Mouse (Mus musculus): ENCODE measurements at regions not wholly inside any gene's neighbourhood (a gene's known extent, or its start where the extent isn't known, plus 50 kb on each side); places are given as distances from the start of the nearest gene placed in this dataset.

GRCm38 (mm10) chr8:78013101-78013500 lies 200.0 kb upstream of the Ttc29 start:
- no peak for DNase-seq (ENCODE audit: low spot score)

DNA sequence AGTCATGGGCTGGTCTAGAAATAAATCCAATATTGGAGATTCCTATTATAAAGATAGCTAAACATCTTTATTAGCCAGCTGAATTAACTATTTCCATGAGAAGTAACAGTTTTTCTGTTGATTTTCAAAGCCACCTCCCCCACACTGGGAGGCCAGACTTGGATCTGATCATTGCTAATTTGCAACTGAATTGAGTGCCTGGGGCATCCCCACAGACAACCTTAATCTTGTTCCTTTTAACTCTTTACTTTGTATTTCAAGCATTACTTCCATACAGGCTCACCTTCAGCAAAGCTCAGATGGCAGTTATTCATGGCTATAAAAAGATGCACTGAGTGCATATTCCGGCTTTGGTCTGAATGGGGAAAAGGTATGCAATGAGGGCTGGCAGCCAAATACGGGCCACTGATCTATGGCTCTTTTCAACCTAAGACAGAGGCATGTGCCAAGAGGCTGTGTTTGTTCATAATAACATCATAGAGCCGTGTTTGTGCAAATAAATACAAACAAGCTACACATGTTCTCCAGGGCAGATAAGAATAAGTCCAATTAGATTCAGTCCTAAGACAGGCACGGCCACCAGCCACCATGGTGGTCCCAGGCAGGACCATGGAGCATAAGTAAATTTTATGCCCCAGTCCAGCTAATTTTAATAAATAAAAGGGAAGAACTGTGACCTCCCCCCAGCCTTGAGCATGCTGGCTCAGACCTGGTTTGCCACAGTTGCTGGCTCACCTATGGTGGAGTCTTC lies 194.5 kb upstream of the Ttc29 start:
- no peak for DNase-seq (ENCODE audit: low spot score)

GRCm38 (mm10) chr8:78021473-78021872 lies 191.6 kb upstream of the Ttc29 start:
- DNase-seq (ENCODE audit: low spot score), result no peak

- DNase-seq (ENCODE audit: low spot score), result no peak
Observed at GRCm38 (mm10) chr8:78022986-78023385, 190.1 kb upstream of the Ttc29 start.

DNA sequence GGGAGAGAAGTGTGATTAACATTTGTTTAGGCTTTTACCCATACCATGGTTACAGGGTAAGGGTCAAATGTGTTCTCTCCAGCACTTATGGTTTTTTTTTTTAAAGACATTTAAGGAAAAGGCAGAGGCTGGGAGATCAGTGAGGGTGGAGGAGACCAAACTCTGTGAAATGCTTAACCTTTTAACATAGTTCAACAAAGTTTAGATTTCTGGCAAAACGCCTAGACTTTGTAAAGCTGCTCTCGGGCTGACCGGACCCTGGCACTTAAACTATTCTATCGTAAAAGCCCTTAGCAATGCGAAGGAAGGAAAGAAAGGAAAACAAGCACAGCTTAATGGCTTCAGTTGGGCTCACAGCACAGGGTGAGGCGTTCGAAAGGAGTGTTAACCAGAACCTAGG lies 189.6 kb upstream of the Ttc29 start:
- DNase-seq (ENCODE audit: low spot score), result no peak

DNA sequence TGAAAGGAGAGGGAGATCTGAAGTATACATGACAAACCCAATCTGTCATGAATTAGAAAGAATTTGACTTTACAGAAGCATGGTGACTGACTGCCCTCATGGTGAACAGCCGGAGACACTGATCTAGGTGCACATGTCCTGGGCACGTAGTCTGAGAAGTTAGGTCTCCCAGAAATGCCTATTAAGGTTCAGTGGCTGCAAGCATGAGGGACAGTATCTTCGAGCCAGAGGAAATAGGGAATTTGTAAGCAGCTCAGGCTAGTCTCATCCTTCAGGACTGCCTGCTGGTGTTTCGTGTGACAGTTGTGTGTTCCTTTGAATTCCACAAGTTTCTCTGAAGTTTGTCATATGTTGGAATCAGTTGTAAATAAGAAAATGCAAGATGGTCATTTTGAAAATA lies 189.2 kb upstream of the Ttc29 start:
- no peak for DNase-seq (ENCODE audit: low spot score)

- DNase-seq (ENCODE audit: low spot score), result no peak
Observed at GRCm38 (mm10) chr8:78024964-78025363, 188.1 kb upstream of the Ttc29 start.

GRCm38 (mm10) chr8:78027371-78027770 lies 185.7 kb upstream of the Ttc29 start:
- no peak for DNase-seq (ENCODE audit: low spot score)

DNA sequence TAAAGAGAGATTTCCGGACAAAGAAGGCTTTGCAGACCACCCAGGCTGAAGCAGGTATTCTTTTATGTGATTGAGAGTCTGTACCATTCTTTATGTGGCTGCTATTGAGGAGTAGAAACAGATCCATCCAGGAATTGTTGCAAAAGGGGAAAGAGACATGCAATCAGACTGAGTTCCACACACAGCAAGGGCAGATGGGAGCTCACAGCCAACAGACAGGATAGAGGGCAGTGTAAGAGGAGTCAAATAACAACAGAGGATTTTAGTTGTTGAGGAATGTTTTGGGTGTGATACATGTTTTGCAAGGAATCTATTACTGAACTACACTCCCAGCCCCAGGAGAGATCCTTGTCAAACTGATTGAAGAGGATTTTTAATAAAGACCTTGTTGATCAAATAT lies 184.2 kb upstream of the Ttc29 start:
- DNase-seq (ENCODE audit: low spot score), result no peak

DNA sequence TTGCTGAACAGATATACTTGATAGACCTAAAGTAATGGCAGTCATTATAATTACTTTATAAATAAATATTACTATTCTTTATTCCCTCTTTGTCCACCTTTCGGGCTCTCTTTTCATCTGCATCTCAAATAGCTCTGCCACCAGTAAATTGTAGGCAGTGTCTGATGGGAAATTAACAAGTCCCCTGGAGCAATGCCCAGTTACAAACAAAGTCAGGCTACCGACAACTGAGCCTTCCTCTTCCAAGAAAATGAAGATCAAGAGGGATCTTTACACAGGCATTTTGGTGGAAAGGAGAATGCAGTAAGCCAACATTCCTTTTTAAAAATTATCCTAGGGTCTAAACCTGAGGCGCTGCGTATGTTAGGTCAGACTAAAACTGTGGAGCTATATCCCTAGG lies 181.3 kb upstream of the Ttc29 start:
- no peak for DNase-seq (ENCODE audit: low spot score)

GRCm38 (mm10) chr8:78034687-78035086 lies 178.4 kb upstream of the Ttc29 start:
- DNase-seq (ENCODE audit: low spot score), result no peak

- DNase-seq (ENCODE audit: low spot score), result no peak
Observed at GRCm38 (mm10) chr8:78037218-78037617, 175.9 kb upstream of the Ttc29 start.

DNA sequence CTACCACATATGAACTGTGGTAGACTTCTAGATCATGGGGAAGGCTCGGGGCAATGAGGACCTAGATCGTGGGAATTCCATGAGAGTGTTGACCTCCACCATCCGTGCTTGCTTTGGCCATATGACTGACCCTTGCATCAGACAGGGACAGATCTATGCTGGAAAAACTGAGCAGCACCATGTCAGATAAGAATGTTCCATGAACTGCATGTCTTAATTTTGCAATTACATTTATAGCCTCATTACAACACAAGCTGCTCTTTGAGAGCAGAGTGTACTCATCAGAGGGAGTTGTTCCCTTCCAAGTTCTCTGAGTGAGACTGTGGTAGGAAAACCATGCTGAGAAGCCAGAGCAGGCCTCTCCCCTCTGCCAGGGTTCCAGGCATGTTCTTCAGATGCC lies 166.4 kb upstream of the Ttc29 start:
- DNase-seq (ENCODE audit: low spot score), result no peak

GRCm38 (mm10) chr8:78050768-78051167 lies 162.3 kb upstream of the Ttc29 start:
- no peak for DNase-seq (ENCODE audit: low spot score)

DNA sequence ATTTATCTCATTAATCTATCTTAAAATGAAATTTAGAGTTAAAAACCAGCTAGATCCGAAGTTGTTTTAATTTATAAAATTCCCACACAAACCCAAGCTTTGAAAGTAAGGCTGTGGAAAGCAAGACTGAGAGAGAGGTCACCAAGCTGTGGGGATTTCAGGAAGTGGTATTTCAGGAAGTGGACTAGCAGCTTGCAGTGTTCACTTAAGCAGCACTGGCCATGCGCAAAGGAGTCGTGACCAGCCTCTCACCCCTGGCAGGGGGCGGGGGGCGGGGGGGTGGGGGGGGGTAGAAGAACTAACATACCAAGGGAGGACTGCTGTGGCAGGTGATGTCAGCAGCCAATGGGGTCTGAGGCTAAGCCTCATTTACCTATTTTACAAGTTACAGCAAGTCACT lies 158.7 kb upstream of the Ttc29 start:
- no peak for DNase-seq (ENCODE audit: low spot score)

DNA sequence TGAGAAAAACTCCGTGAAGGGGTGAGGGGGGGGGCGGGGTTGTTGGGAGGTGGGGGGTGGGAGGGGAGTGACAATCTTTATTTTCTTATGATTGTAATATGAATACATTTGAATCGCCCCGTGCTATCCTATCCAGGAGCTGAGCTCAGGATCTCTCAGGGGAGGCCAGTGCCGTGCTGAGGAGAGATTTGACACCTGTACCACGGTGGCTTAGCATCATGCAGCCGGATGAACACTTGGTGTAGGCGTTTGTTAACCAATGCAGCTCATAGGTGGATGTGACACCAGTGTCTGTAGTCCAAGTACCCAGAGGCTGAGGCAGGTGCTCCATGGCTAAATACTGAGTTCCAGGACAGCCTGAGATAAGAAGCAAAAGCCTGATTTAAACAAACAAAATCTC lies 158.2 kb upstream of the Ttc29 start:
- no peak for DNase-seq (ENCODE audit: low spot score)

DNA sequence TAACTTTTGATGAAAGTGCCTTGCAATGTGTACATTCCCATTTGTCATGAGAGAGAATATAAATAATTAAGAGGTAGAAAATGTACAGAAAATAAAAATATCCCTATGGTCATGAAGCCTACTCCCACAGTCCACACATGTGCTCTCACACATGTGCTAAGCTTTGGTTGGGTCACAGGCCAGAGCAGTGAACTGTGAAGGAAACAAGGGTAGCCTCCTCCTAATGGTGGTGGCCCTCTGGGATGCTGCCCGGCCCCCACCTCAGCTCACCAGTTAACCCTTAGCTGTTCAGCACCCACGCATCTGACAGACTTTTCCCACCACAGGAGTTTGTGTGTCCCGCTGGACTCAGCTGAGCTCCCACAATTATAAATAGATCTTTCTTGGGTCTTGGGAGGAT lies 157.6 kb upstream of the Ttc29 start:
- no peak for DNase-seq (ENCODE audit: low spot score)

- DNase-seq (ENCODE audit: low spot score), result no peak
Observed at GRCm38 (mm10) chr8:78057357-78057756, 155.7 kb upstream of the Ttc29 start.

DNA sequence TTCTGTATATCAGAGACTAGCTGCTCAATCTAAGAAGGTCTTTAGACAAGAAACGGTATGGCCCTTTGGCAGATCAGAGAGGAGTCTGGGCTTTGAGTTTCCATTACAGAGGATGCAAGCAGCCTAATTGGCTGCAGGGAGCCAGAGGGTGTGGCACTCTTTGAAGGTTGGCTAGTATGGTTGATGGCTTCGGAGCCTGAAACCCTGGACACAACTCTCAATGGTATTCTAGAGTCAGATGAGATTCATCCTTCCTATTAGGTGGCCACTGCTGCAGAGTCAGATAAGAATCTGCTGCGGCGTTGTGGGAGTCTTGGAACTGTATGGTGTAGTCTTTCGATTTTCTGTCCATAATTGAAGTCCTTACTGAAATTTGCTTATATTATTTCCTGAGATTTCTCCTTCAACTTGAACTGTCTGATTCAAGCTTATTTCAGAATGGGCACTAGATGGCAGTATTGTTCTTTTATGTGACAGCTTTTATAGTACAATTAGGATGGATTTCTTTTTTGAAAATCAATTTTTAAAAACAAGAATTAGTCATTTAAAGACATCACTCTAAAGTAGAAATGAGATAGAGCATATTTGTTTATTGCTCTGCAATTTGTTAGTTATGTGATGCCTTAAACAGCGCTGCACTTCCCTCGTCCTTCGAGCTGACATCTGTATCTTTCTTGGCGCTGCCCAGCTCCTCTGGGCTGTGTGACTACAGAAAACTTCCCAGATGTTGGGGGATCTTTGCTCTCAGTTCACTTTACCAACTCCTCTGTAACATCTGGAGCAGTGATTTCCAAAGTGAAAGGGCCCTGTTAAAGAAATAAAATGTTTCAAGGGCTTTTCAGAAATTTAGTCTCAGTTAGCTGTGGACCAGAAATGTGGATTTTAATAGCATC lies 151.0 kb upstream of the Ttc29 start:
- no peak for DNase-seq (ENCODE audit: low spot score)

GRCm38 (mm10) chr8:78063529-78063928 lies 149.6 kb upstream of the Ttc29 start:
- peak; percentile 75 for DNase-seq (ENCODE audit: low spot score)

DNA sequence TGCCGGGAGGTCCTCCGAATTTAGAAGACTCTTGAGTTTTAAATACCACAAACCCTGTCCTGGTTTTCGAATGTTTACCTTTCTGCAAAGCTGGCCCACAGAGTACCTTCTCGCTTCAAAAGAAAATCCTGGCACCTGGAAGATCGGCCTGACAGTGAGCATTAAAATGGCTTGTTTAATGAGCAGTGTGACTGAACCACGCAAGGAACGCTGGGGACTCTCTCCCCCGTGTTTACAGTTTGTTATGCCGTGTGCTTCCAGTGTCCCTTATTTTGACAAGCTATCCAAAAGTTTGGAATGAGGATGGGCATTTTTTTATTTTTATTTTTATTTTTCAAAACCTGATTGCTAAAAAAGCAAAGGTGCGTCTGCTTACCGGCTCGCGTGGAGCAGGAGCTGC lies 148.9 kb upstream of the Ttc29 start:
- DNase-seq (ENCODE audit: low spot score), result no peak

GRCm38 (mm10) chr8:78065890-78066493 lies 147.1 kb upstream of the Ttc29 start:
- DNase-seq (ENCODE audit: low spot score), result no peak

Data from testis, postnatal 10 days (tissue).